Mouse (Mus musculus) lung, embryonic 15.5 days (tissue): ENCODE data around the gene Tssk6. TPM values are rescaled to one million over a fixed set of nuclear protein-coding genes. Genes with fewer than 3 reads are reported as not detected.
A peak's percentile ranks its signal among the peaks of the same experiment; 100 is the strongest.

Experiments
- ATAC-seq: fragments of 200-750 bp; cut with Nextera tagmentation; 2 replicates; pipeline ENCODE4 v1.8.0; 2017; ENCODE audit warnings: moderate number of reproducible peaks, borderline replicate concordance; ENCODE audit not compliant: low FRiP score, low TSS enrichment; ENCODE audit errors: extremely low read depth
- H3K27ac ChIP-seq: fragments of 300-500 bp; sonication (generic); 2 replicates; pipeline ENCODE4 v1.5.1; 2015; ENCODE audit warnings: moderate library complexity, mild to moderate bottlenecking, inconsistent platforms
- H3K27me3 ChIP-seq: fragments of 300-500 bp; sonication (generic); 2 replicates; pipeline ENCODE4 v1.6.1; 2015; ENCODE audit warnings: inconsistent platforms
- H3K36me3 ChIP-seq: fragments of 300-500 bp; sonication (generic); 2 replicates; pipeline ENCODE4 v1.6.1; 2015; ENCODE audit warnings: inconsistent platforms
- H3K4me1 ChIP-seq: fragments of 300-500 bp; sonication (generic); 2 replicates; pipeline ENCODE4 v1.6.1; 2015; ENCODE audit warnings: inconsistent platforms
- H3K4me2 ChIP-seq: fragments of 300-500 bp; sonication (generic); 2 replicates; pipeline ENCODE4 v1.6.1; 2015; ENCODE audit warnings: inconsistent platforms, mild to moderate bottlenecking, moderate library complexity
- H3K4me3 ChIP-seq: fragments of 300-500 bp; sonication (generic); 2 replicates; pipeline ENCODE4 v1.5.1; 2015; ENCODE audit warnings: mild to moderate bottlenecking, inconsistent platforms
- H3K9ac ChIP-seq: fragments of 300-500 bp; sonication (generic); 2 replicates; pipeline ENCODE4 v1.6.1; 2015; ENCODE audit warnings: inconsistent platforms
- H3K9me3 ChIP-seq: fragments of 300-500 bp; sonication (generic); 2 replicates; pipeline ENCODE4 v1.6.1; 2016; ENCODE audit warnings: inconsistent platforms
- WGBS: fragments of 180-500 bp; shearing (Covaris S2); methylation state at CpG from one replicate; pipeline ENCODE4 v1.1.7; 2015; 5-methylcytosine and 5-hydroxymethylcytosine counted together
- polyA plus RNA-seq: library from polyadenylated mRNA; unstranded; fragments of >200 nt; fragmentation: Nextera tagmentation; extraction: Ambion mirVana; gene quantifications from 2 replicates; pipeline ENCODE4 v1.2.1, GENCODE M21; 2015

The Tssk6 gene
- polyA plus RNA-seq, 1 experiment from 2014 or later: 2.9 TPM

- 75% methylated on average over 8 of the region's 8 CpGs for WGBS
- Histone ChIP-seq H3K36me3 (peaks cover 13% of the 10 kb centered on the region), H3K27ac (no peak overlapping the region), H3K27me3 (no peaks in the 10 kb centered on the region), H3K4me2 (peak overlapping the region; percentile 95; the same call in 1 of the 2 replicates), H3K4me3 (no peak overlapping the region), H3K4me1 (peaks cover 28% of the 10 kb centered on the region), H3K9me3 (no peaks in the 10 kb centered on the region), H3K9ac (no peak overlapping the region)
- ATAC-seq: no peak
Observed at GRCm38 (mm10) chr8:69904096-69904495, 2.1 kb downstream of the Tssk6 start.

- Histone ChIP-seq H3K4me1 (peaks cover 17% of the 10 kb centered on the region), H3K27ac (no peak overlapping the region), H3K4me2 (no peak overlapping the region), H3K9me3 (no peaks in the 10 kb centered on the region), H3K9ac (no peak overlapping the region), H3K4me3 (no peak overlapping the region), H3K27me3 (no peaks in the 10 kb centered on the region), H3K36me3 (peaks cover 35% of the 10 kb centered on the region)
- 82% methylated on average over 2 of the region's 2 CpGs for WGBS
- ATAC-seq: no peak
Observed at GRCm38 (mm10) chr8:69906260-69906659, 4.3 kb downstream of the Tssk6 start.

GRCm38 (mm10) chr8:69907106-69907505, 5.1 kb downstream of the Tssk6 start:
- Histone ChIP-seq H3K4me2 (no peak overlapping the region), H3K36me3 (peaks cover 43% of the 10 kb centered on the region), H3K4me1 (peaks cover 12% of the 10 kb centered on the region), H3K27me3 (no peaks in the 10 kb centered on the region), H3K27ac (no peak overlapping the region), H3K9ac (no peak overlapping the region), H3K9me3 (no peaks in the 10 kb centered on the region), H3K4me3 (no peak overlapping the region)
- WGBS: 71% methylated on average over 2 of the region's 2 CpGs
- ATAC-seq: no peak

- no peaks in the 10 kb centered on the region for H3K4me1 ChIP-seq
- H3K36me3 ChIP-seq: peaks cover 90% of the 10 kb centered on the region
- WGBS: 89% methylated on average over 13 of the region's 13 CpGs
- no peaks in the 10 kb centered on the region for H3K27me3 ChIP-seq
- no peak for ATAC-seq
- no peaks in the 10 kb centered on the region for H3K9me3 ChIP-seq
- no peak overlapping the region for H3K4me2 ChIP-seq
- no peak overlapping the region for H3K4me3 ChIP-seq
- no peak overlapping the region for H3K27ac ChIP-seq
- H3K9ac ChIP-seq: no peak overlapping the region
Observed at GRCm38 (mm10) chr8:69911917-69912316, 9.9 kb downstream of the Tssk6 start.

- no peak overlapping the region for H3K27ac ChIP-seq
- H3K4me3 ChIP-seq: no peak overlapping the region
- H3K9ac ChIP-seq: no peak overlapping the region
- no peak overlapping the region for H3K4me2 ChIP-seq
- WGBS: 86% methylated on average over 12 of the region's 12 CpGs
- H3K4me1 ChIP-seq: no peaks in the 10 kb centered on the region
- ATAC-seq: no peak
- H3K27me3 ChIP-seq: no peaks in the 10 kb centered on the region
- H3K9me3 ChIP-seq: no peaks in the 10 kb centered on the region
- peaks cover 97% of the 10 kb centered on the region for H3K36me3 ChIP-seq
Observed at GRCm38 (mm10) chr8:69912478-69913074, 10.6 kb downstream of the Tssk6 start.

GRCm38 (mm10) chr8:69914526-69914925, 12.5 kb downstream of the Tssk6 start:
- no peaks in the 10 kb centered on the region for H3K4me1 ChIP-seq
- ATAC-seq: no peak
- WGBS: 82% methylated on average over 4 of the region's 4 CpGs
- no peak overlapping the region for H3K27ac ChIP-seq
- H3K36me3 ChIP-seq: peaks cover 80% of the 10 kb centered on the region
- no peak overlapping the region for H3K9ac ChIP-seq
- no peaks in the 10 kb centered on the region for H3K27me3 ChIP-seq
- no peak overlapping the region for H3K4me2 ChIP-seq
- H3K4me3 ChIP-seq: no peak overlapping the region
- no peaks in the 10 kb centered on the region for H3K9me3 ChIP-seq

- ATAC-seq: no peak
- H3K4me2 ChIP-seq: no peak overlapping the region
Observed at GRCm38 (mm10) chr8:69915748-69916147, 13.8 kb downstream of the Tssk6 start.

GRCm38 (mm10) chr8:69918506-69918905, 16.5 kb downstream of the Tssk6 start:
- Histone ChIP-seq H3K4me2 (no peak overlapping the region), H3K9me3 (no peaks in the 10 kb centered on the region), H3K36me3 (peaks cover 40% of the 10 kb centered on the region), H3K9ac (no peak overlapping the region), H3K27ac (no peak overlapping the region), H3K4me1 (peaks cover 16% of the 10 kb centered on the region; the same call in 1 of the 2 replicates), H3K4me3 (no peak overlapping the region), H3K27me3 (no peaks in the 10 kb centered on the region)
- ATAC-seq: no peak

More at GRCm38 (mm10) chr8:69915748-69916147, 13.8 kb downstream of the Tssk6 start:
- H3K27me3 ChIP-seq: no peaks in the 10 kb centered on the region
- no peak overlapping the region for H3K27ac ChIP-seq
- H3K9ac ChIP-seq: no peak overlapping the region
- H3K4me1 ChIP-seq: peaks cover 7% of the 10 kb centered on the region; the same call in 1 of the 2 replicates
- peaks cover 68% of the 10 kb centered on the region for H3K36me3 ChIP-seq
- no peaks in the 10 kb centered on the region for H3K9me3 ChIP-seq
- WGBS: 57% methylated on average over 5 of the region's 5 CpGs
- H3K4me3 ChIP-seq: no peak overlapping the region

- WGBS: 60% methylated on average over 1 of the region's 1 CpGs
- ATAC-seq: 0 out of 2 replicates have a peak, but pooled peaks have one; percentile 32
- Histone ChIP-seq H3K27me3 (no peaks in the 10 kb centered on the region), H3K4me2 (no peak overlapping the region), H3K4me3 (no peak overlapping the region), H3K9ac (no peak overlapping the region), H3K36me3 (peaks cover 35% of the 10 kb centered on the region), H3K4me1 (peaks cover 16% of the 10 kb centered on the region; the same call in 1 of the 2 replicates), H3K27ac (no peak overlapping the region), H3K9me3 (no peaks in the 10 kb centered on the region)
Observed at GRCm38 (mm10) chr8:69919010-69919409, 17.0 kb downstream of the Tssk6 start.

- Histone ChIP-seq H3K4me2 (peak overlapping the region; percentile 18; the same call in 1 of the 2 replicates), H3K27ac (0 out of 2 replicates have a peak overlapping the region, but pooled peaks have one; percentile 20), H3K36me3 (peaks cover 26% of the 10 kb centered on the region), H3K9me3 (no peaks in the 10 kb centered on the region), H3K4me1 (peaks cover 16% of the 10 kb centered on the region; the same call in 1 of the 2 replicates), H3K27me3 (no peaks in the 10 kb centered on the region), H3K9ac (no peak overlapping the region), H3K4me3 (no peak overlapping the region)
- 27% methylated on average over 11 of the region's 11 CpGs for WGBS
- ATAC-seq: peak; percentile 24; the same call in 1 of the 2 replicates
Observed at GRCm38 (mm10) chr8:69919876-69920662, 18.1 kb downstream of the Tssk6 start.

- peaks cover 15% of the 10 kb centered on the region for H3K36me3 ChIP-seq
- no peak overlapping the region for H3K4me3 ChIP-seq
- no peak for ATAC-seq
- no peak overlapping the region for H3K27ac ChIP-seq
- H3K9ac ChIP-seq: no peak overlapping the region
- no peak overlapping the region for H3K4me2 ChIP-seq
- peaks cover 16% of the 10 kb centered on the region; the same call in 1 of the 2 replicates for H3K4me1 ChIP-seq
- no peaks in the 10 kb centered on the region for H3K9me3 ChIP-seq
- 93% methylated on average over 2 of the region's 2 CpGs for WGBS
- H3K27me3 ChIP-seq: no peaks in the 10 kb centered on the region
Observed at GRCm38 (mm10) chr8:69921141-69921540, 19.2 kb downstream of the Tssk6 start.

GRCm38 (mm10) chr8:69923986-69924385, 22.0 kb downstream of the Tssk6 start:
- Histone ChIP-seq H3K27me3 (no peaks in the 10 kb centered on the region), H3K9ac (no peak overlapping the region), H3K4me2 (no peak overlapping the region), H3K9me3 (no peaks in the 10 kb centered on the region), H3K36me3 (peaks cover 8% of the 10 kb centered on the region; the same call in 1 of the 2 replicates), H3K4me1 (peaks cover 16% of the 10 kb centered on the region; the same call in 1 of the 2 replicates), H3K27ac (no peak overlapping the region), H3K4me3 (no peak overlapping the region)
- WGBS: 43% methylated on average over 1 of the region's 1 CpGs
- ATAC-seq: no peak
